ENCODE assay signal across 7 mouse cellular contexts in the genomic region with DNA sequence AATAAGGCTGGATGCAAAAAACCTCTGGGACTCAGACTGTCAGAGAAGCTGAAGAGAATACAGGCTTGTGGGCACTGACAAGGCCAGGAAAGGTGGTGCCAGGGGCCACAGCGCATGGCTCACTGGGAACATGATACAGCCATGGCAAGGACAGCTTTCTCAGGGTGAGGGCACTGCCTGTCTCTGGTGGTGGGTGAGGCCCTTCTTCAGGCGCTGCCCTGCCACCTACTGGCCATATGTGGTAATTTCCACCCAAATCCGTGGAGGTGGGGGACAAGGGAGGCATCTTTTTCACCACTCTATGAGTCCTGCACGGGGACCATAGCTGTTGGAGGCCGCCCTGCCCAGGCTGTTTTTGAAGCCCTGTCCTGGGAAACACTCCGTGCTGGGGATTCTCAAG. TPM values are rescaled to one million over a fixed set of nuclear protein-coding genes. Genes with fewer than 3 reads are reported as not detected.
DNase-seq lines count a peak whose midpoint lies in the region; ATAC-seq and TF ChIP-seq lines count a peak whose summit lies in the region.

No protein-coding gene starts in this region.

- WGBS in hindbrain, postnatal 0 days: 14% methylated on average over 6 of the region's 6 CpGs

- no peaks in the 10 kb centered on the region for H3K27me3 ChIP-seq in hindbrain, postnatal 0 days (ENCODE audit: insufficient read depth, low read length)

- H3K4me3 ChIP-seq in hindbrain, postnatal 0 days (ENCODE audit: low read length): no peak overlapping the region
- H3K4me3 ChIP-seq in left cerebral cortex, adult 2 months: no peak overlapping the region

- no peak overlapping the region for H3K27ac ChIP-seq in hindbrain, postnatal 0 days
- H3K27ac ChIP-seq in left cerebral cortex, adult 2 months: no peak overlapping the region

- peak; percentile 99 for TF ChIP-seq CTCF in hindbrain, postnatal 0 days (IDR thresholded peaks at IDR 0.05; ENCODE audit: low read depth)
- peak; percentile 97 for TF ChIP-seq CTCF in left cerebral cortex, adult 2 months (IDR thresholded peaks at IDR 0.05)

- intact Hi-C loops in left cerebral cortex, adult 2 months (cut with DNase I): loop anchor here (1.0 kb wide), 1 partner anchor 67 kb away; no protein-coding TSS in a partner anchor

- peak; percentile 87 for DNase-seq in cerebellum, adult 9-11 months
- DNase-seq in frontal cortex, postnatal 14 days (ENCODE audit: low spot score in 2 of 2): peak; percentile 68 to 76
- peak; percentile 86 for DNase-seq in hindbrain, postnatal 0 days (ENCODE audit: low spot score)
- DNase-seq in left cerebral cortex, adult 2 months (ENCODE audit: extremely low spot score in 1 of 2, low spot score in 2 of 2): peak; percentile 65 to 87
- DNase-seq in mesoderm, embryonic 11.5 days (ENCODE audit: low read depth, low spot score): peak; percentile 80
- DNase-seq in right cerebral cortex, postnatal 4 days: peak; percentile 79

- H3K4me2 ChIP-seq in hindbrain, postnatal 0 days (ENCODE audit: low read depth, low read length): no peak overlapping the region

- no peaks in the 10 kb centered on the region for H3K4me1 ChIP-seq in hindbrain, postnatal 0 days (ENCODE audit: insufficient read depth, low read length)

- peak; percentile 85 for ATAC-seq in activated CD4-positive, CD25-positive, alpha-beta regulatory T cell, adult 4 months
- ATAC-seq in hindbrain, postnatal 0 days: peak; percentile 75

- H3K9ac ChIP-seq in hindbrain, postnatal 0 days (replicated peaks; ENCODE audit: low read length): no peak overlapping the region

- peaks cover 13% of the 10 kb centered on the region for H3K36me3 ChIP-seq in hindbrain, postnatal 0 days (ENCODE audit: insufficient read depth, low read length)

- no peaks in the 10 kb centered on the region for H3K9me3 ChIP-seq in hindbrain, postnatal 0 days (ENCODE audit: low read length)

RNA-seq across cellular contexts. Expression of a gene that starts 21.5 kb away (rescaled TPM):
- polyA plus RNA-seq in activated CD4-positive, CD25-positive, alpha-beta regulatory T cell, adult 4 months (2017; shearing (Covaris generic)): not detected
- 20.6 and 42.3 TPM in 2 replicates for total RNA-seq in hindbrain, postnatal 0 days (2014; rRNA removed)
- 92.0 and 99.5 TPM in 2 replicates for polyA plus RNA-seq in hindbrain, postnatal 0 days (2015; fragmentation: Nextera tagmentation; extraction: Ambion mirVana)
- total RNA-seq in left cerebral cortex, adult 2 months (2021): 1 to 10 TPM; 4.8 to 4.9 TPM

RNA-seq across cellular contexts. Expression of a gene that starts 28.6 kb away (rescaled TPM):
- 1 to 10 TPM in 1 of 2 experiments, under 1 TPM in 1; 0.98 to 1.4 TPM for polyA plus RNA-seq in activated CD4-positive, CD25-positive, alpha-beta regulatory T cell, adult 4 months (2017; shearing (Covaris generic))
- total RNA-seq in hindbrain, postnatal 0 days (2014; rRNA removed): 18.7 and 19.7 TPM in 2 replicates
- polyA plus RNA-seq in hindbrain, postnatal 0 days (2015; fragmentation: Nextera tagmentation; extraction: Ambion mirVana): 3.8 and 3.9 TPM in 2 replicates
- total RNA-seq in left cerebral cortex, adult 2 months (2021): 10 to 100 TPM; 68.1 to 71.3 TPM

RNA-seq across cellular contexts. Expression of a gene that starts 45.1 kb away (rescaled TPM):
- polyA plus RNA-seq in activated CD4-positive, CD25-positive, alpha-beta regulatory T cell, adult 4 months (2017; shearing (Covaris generic)): 1 to 10 TPM; 5.6 to 7.5 TPM
- 408 and 435 TPM in 2 replicates for total RNA-seq in hindbrain, postnatal 0 days (2014; rRNA removed)
- 151 and 166 TPM in 2 replicates for polyA plus RNA-seq in hindbrain, postnatal 0 days (2015; fragmentation: Nextera tagmentation; extraction: Ambion mirVana)
- total RNA-seq in left cerebral cortex, adult 2 months (2021): 100 to 1,000 TPM; 150 to 155 TPM

RNA-seq across cellular contexts. Expression of a gene that starts 46.4 kb away (rescaled TPM):
- polyA plus RNA-seq in activated CD4-positive, CD25-positive, alpha-beta regulatory T cell, adult 4 months (2017; shearing (Covaris generic)): 100 to 1,000 TPM in 1 of 2 experiments, 10 to 100 TPM in 1; 85.5 to 101 TPM
- total RNA-seq in hindbrain, postnatal 0 days (2014; rRNA removed): 52.5 and 67.5 TPM in 2 replicates
- 51.5 and 51.8 TPM in 2 replicates for polyA plus RNA-seq in hindbrain, postnatal 0 days (2015; fragmentation: Nextera tagmentation; extraction: Ambion mirVana)
- 10 to 100 TPM; 44.9 to 45.9 TPM for total RNA-seq in left cerebral cortex, adult 2 months (2021)

RNA-seq across cellular contexts. Expression of a gene that starts 56.4 kb away (rescaled TPM):
- polyA plus RNA-seq in activated CD4-positive, CD25-positive, alpha-beta regulatory T cell, adult 4 months (2017; shearing (Covaris generic)): under 1 TPM; 0.29 to 0.88 TPM
- 0.37 and 0.90 TPM in 2 replicates for total RNA-seq in hindbrain, postnatal 0 days (2014; rRNA removed)
- polyA plus RNA-seq in hindbrain, postnatal 0 days (2015; fragmentation: Nextera tagmentation; extraction: Ambion mirVana): 0.84 and 1.6 TPM in 2 replicates
- total RNA-seq in left cerebral cortex, adult 2 months (2021): under 1 TPM; 0.26 to 0.61 TPM
